Mouse (Mus musculus): ENCODE results near the gene Rasef. TPM values are rescaled to one million over a fixed set of nuclear protein-coding genes. Genes with fewer than 3 reads are reported as not detected.

Rasef gene
- total RNA-seq, 1 experiment from 2014 or later, result not detected

Other genes with a start within 250 kb of the Rasef start
- not detected in 2 replicates for gene Gm11238, start 183.1 kb downstream of the Rasef start, total RNA-seq (2021)
- gene Gm11237, start 168.0 kb downstream of the Rasef start, total RNA-seq (2021), result not detected in 2 replicates
- not detected in 2 replicates for gene Gm11236, start 152.9 kb downstream of the Rasef start, total RNA-seq (2021)
- not detected in 2 replicates for gene Gm11239, start 122.6 kb downstream of the Rasef start, total RNA-seq (2021)
- not detected in 2 replicates for gene Gm428, start 107.5 kb downstream of the Rasef start, total RNA-seq (2021)
- not detected in 2 replicates for gene Gm11758, start 85.3 kb upstream of the Rasef start, total RNA-seq (2021)
- not detected in 2 replicates for gene Gm11757, start 100.1 kb upstream of the Rasef start, total RNA-seq (2021)
- gene Gm13871, start 115.0 kb upstream of the Rasef start, total RNA-seq (2021), result not detected in 2 replicates
- gene Gm11756, start 129.8 kb upstream of the Rasef start, total RNA-seq (2021), result not detected in 2 replicates
- not detected in 2 replicates for gene 2310002L09Rik, start 159.9 kb upstream of the Rasef start, total RNA-seq (2021)
- gene Frmd3, start 222.4 kb upstream of the Rasef start, total RNA-seq (2021), result 0.36 TPM in 1 of 2 replicates, not detected in the other

Data from adrenal gland, postnatal 25 days (tissue).